Mouse (Mus musculus) ES-E14 (cell line): ENCODE results near the gene Msi2. TPM values are rescaled to one million over a fixed set of nuclear protein-coding genes. Genes with fewer than 3 reads are reported as not detected.
A peak's percentile ranks its signal among the peaks of the same experiment; 100 is the strongest.

Experiments
- DNase-seq: peaks from one replicate; pipeline ENCODE4 v3.0.0-alpha.2; 2013; ENCODE audit warnings: low read depth, low spot score
- H3K27ac ChIP-seq: 2 replicates; pipeline ENCODE4 v1.5.1; 2012; ENCODE audit warnings: low read depth, mild to moderate bottlenecking, low read length, moderate library complexity, mixed read lengths; ENCODE audit not compliant: poor library complexity, insufficient read depth, severe bottlenecking
- H3K36me3 ChIP-seq: 2 replicates; pipeline ENCODE4 v1.6.1; 2012; ENCODE audit warnings: mild to moderate bottlenecking, low read length, moderate library complexity, mixed read lengths; ENCODE audit not compliant: control insufficient read depth, poor library complexity, insufficient read depth, severe bottlenecking
- H3K4me1 ChIP-seq, 2 experiments: fragments of 150-350 bp in 1 of 2; sonication (generic) in 1 of 2; 2 replicates each; pipeline ENCODE4 v1.6.1; 2012; ENCODE audit warnings: low read length in 2 of 2, mild to moderate bottlenecking in 1 of 2, mixed read lengths in 1 of 2; ENCODE audit not compliant: control insufficient read depth in 2 of 2, insufficient read depth in 2 of 2, poor library complexity in 1 of 2
- H3K4me3 ChIP-seq, 2 experiments: fragments of 150-350 bp in 1 of 2; sonication (generic) in 1 of 2; 2 replicates each; pipeline ENCODE4 v1.5.1; 2012; ENCODE audit warnings: low read length in 2 of 2, low read depth in 1 of 2, mild to moderate bottlenecking in 1 of 2, mixed read lengths in 1 of 2; ENCODE audit not compliant: insufficient read depth in 1 of 2, poor library complexity in 1 of 2, severe bottlenecking in 1 of 2
- H3K9ac ChIP-seq: 2 replicates; pipeline ENCODE4 v1.6.1; 2012; ENCODE audit warnings: low read depth, mild to moderate bottlenecking, low read length, mixed read lengths; ENCODE audit not compliant: poor library complexity, insufficient read depth, severe bottlenecking
- H3K9me3 ChIP-seq: fragments of 150-350 bp; sonication (generic); 2 replicates; pipeline ENCODE4 v1.6.1; 2012; ENCODE audit warnings: low read depth, mild to moderate bottlenecking, low read length; ENCODE audit not compliant: control insufficient read depth, insufficient read depth
- CHD2 ChIP-seq: IDR thresholded peaks from 2 replicates; pipeline ENCODE4 v1.6.1; 2014; ENCODE audit warnings: mild to moderate bottlenecking, low read depth, low read length, inconsistent platforms
- HCFC1 ChIP-seq: IDR thresholded peaks from 2 replicates; pipeline ENCODE4 v1.6.1; 2012; ENCODE audit warnings: low read length, inconsistent platforms, borderline replicate concordance; ENCODE audit not compliant: insufficient read depth
- MAFK ChIP-seq: IDR thresholded peaks from 2 replicates; pipeline ENCODE4 v1.6.1; 2014; ENCODE audit warnings: mild to moderate bottlenecking, low read depth, low read length, inconsistent platforms; ENCODE audit not compliant: insufficient read depth
- ZC3H11A ChIP-seq: IDR thresholded peaks from 2 replicates; pipeline ENCODE4 v1.6.1; 2012; ENCODE audit warnings: low read depth, mild to moderate bottlenecking, inconsistent platforms, low read length, borderline replicate concordance
- ZNF384 ChIP-seq: IDR thresholded peaks from 2 replicates; pipeline ENCODE4 v1.6.1; 2012; ENCODE audit warnings: low read depth, low read length, inconsistent platforms
- in situ Hi-C, 2 experiments: fragments of 600-800 bp; cut with MboI; formaldehyde crosslinking; loops; one replicate each; pipeline ENCODE4 v1.15.1; 2025; ENCODE audit warnings: low sequenced_read_pairs in 2 of 2, inconsistent platforms in 1 of 2; ENCODE audit not compliant: unreplicated experiment in 2 of 2
- total RNA-seq: library from RNA; depleted of rRNA; stranded (reverse); fragments of 300-350 nt; gene quantifications from 2 replicates; pipeline ENCODE4 v1.2.3, GENCODE M21; 2012

The Msi2 gene
- total RNA-seq, 1 experiment, result 66.4 TPM

- no peak for DNase-seq
- no peak overlapping the region; the same call in 1 of the 2 replicates for H3K9ac ChIP-seq
- H3K9me3 ChIP-seq, result no peaks in the 10 kb centered on the region
- peaks cover 2 to 17% of the 10 kb centered on the region in 2 experiments; a peak in 3 of 4 replicates for H3K4me1 ChIP-seq
- in situ Hi-C loops, result no loop called here
- TF ChIP-seq ZC3H11A (no peak), MAFK (no peak)
- no peak overlapping the region for H3K4me3 ChIP-seq
- peaks cover 19% of the 10 kb centered on the region for H3K36me3 ChIP-seq
- no peak overlapping the region; the same call in 1 of the 2 replicates for H3K27ac ChIP-seq
Observed at GRCm38 (mm10) chr11:88675526-88676353, 42.6 kb downstream of the Msi2 start.

GRCm38 (mm10) chr11:88674075-88674474 lies 44.2 kb downstream of the Msi2 start:
- Histone ChIP-seq H3K27ac (no peak overlapping the region), H3K4me1 (peaks cover 6 to 33% of the 10 kb centered on the region in 2 experiments; a peak in 3 of 4 replicates), H3K9ac (no peak overlapping the region), H3K4me3 (no peak overlapping the region), H3K36me3 (peaks cover 10% of the 10 kb centered on the region), H3K9me3 (no peaks in the 10 kb centered on the region)
- in situ Hi-C loops, result no loop called here
- DNase-seq, result no peak
- TF ChIP-seq HCFC1, result no peak

GRCm38 (mm10) chr11:88670925-88671324 lies 47.4 kb downstream of the Msi2 start:
- H3K36me3 ChIP-seq, result peaks cover 15% of the 10 kb centered on the region
- H3K9ac ChIP-seq, result no peak overlapping the region
- no peaks in the 10 kb centered on the region for H3K9me3 ChIP-seq
- peak; percentile 48 for DNase-seq
- no peak overlapping the region for H3K4me3 ChIP-seq
- in situ Hi-C loops, result no loop called here
- peaks cover 6 to 32% of the 10 kb centered on the region in 2 experiments for H3K4me1 ChIP-seq
- 0 out of 2 replicates have a peak, but pooled peaks have one; percentile 26 for TF ChIP-seq CHD2
- TF ChIP-seq HCFC1, result no peak
- TF ChIP-seq ZNF384, result no peak
- TF ChIP-seq ZC3H11A, result no peak
- H3K27ac ChIP-seq, result peak overlapping the region; percentile 86

- H3K27ac ChIP-seq, result peak overlapping the region; percentile 57; the same call in 1 of the 2 replicates
- TF ChIP-seq MAFK (no peak), HCFC1 (no peak), ZNF384 (no peak), ZC3H11A (no peak), CHD2 (no peak)
- peaks cover 30% of the 10 kb centered on the region for H3K36me3 ChIP-seq
- H3K4me1 ChIP-seq, result peaks cover 6 to 32% of the 10 kb centered on the region in 2 experiments
- in situ Hi-C loops, result no loop called here
- no peak overlapping the region for H3K9ac ChIP-seq
- no peaks in the 10 kb centered on the region; the same call in 1 of the 2 replicates for H3K9me3 ChIP-seq
- H3K4me3 ChIP-seq, result no peak overlapping the region
- DNase-seq, result no peak
Observed at GRCm38 (mm10) chr11:88669106-88669505, 49.2 kb downstream of the Msi2 start.
